In genomic region chr10:127333152-127333551, GRCm38 (mm10) we compare ENCODE assay signal across 13 mouse cellular contexts. TPM values are rescaled to one million over a fixed set of nuclear protein-coding genes. Genes with fewer than 3 reads are reported as not detected.
DNase-seq lines count a peak whose midpoint lies in the region; ATAC-seq and TF ChIP-seq lines count a peak whose summit lies in the region.
"Had no signal": no experiment of that assay in that cellular context is flagged by ENCODE, and none has a peak within 500 bp of the region (broad histone marks: within the 10 kb centered on the region; RNA-seq: fewer than 3 reads in every experiment).

No protein-coding gene starts in this region.

- H3K4me2 ChIP-seq in hindbrain, postnatal 0 days (ENCODE audit: low read depth, low read length), result no peak overlapping the region
- no peak overlapping the region for H3K4me2 ChIP-seq in hindbrain, embryonic 14.5 days (replicated peaks)
- H3K4me2 ChIP-seq in CH12.LX (ENCODE audit: insufficient read depth, low read depth, poor library complexity, severe bottlenecking), result no peak overlapping the region
- H3K4me2 ChIP-seq in liver, embryonic 11.5 days, result no peak overlapping the region

- 0 out of 2 replicates have a peak, but pooled peaks cover 5% of the 10 kb centered on the region for H3K27me3 ChIP-seq in hindbrain, postnatal 0 days (ENCODE audit: insufficient read depth, low read length)
- peaks cover 22% of the 10 kb centered on the region for H3K27me3 ChIP-seq in hindbrain, embryonic 14.5 days (ENCODE audit: control insufficient read depth, insufficient read depth, low read length)
- peaks cover 2% of the 10 kb centered on the region for H3K27me3 ChIP-seq in CH12.LX (replicated peaks)
- H3K27me3 ChIP-seq in liver, embryonic 11.5 days (replicated peaks; ENCODE audit: control insufficient read depth, insufficient read depth, low read length), result peaks cover 11% of the 10 kb centered on the region; the same call in 1 of the 2 replicates

- no peaks in the 10 kb centered on the region for H3K4me1 ChIP-seq in hindbrain, postnatal 0 days (ENCODE audit: insufficient read depth, low read length)
- H3K4me1 ChIP-seq in hindbrain, embryonic 14.5 days (replicated peaks; ENCODE audit: control insufficient read depth, insufficient read depth, low read length), result no peaks in the 10 kb centered on the region
- H3K4me1 ChIP-seq in CH12.LX (ENCODE audit: control insufficient read depth in 1 of 2, insufficient read depth in 2 of 2), result peaks cover 0 to 5% of the 10 kb centered on the region in 2 experiments; a peak in 1 of 4 replicates
- H3K4me1 ChIP-seq in liver, embryonic 11.5 days (replicated peaks; ENCODE audit: control insufficient read depth, insufficient read depth, low read length), result 0 out of 2 replicates have a peak, but pooled peaks cover 3% of the 10 kb centered on the region

- no peak for ATAC-seq in hindbrain, postnatal 0 days
- ATAC-seq in hindbrain, embryonic 14.5 days (ENCODE audit: low FRiP score), result no peak
- ATAC-seq in liver, embryonic 11.5 days (replicated peaks; ENCODE audit: low FRiP score), result peak; percentile 11; the same call in 1 of the 2 replicates
- ATAC-seq: Patski had no signal

- no peaks in the 10 kb centered on the region for H3K79me2 ChIP-seq in CH12.LX (replicated peaks; ENCODE audit: control insufficient read depth, extremely low read depth, insufficient read depth, poor library complexity, severe bottlenecking)

- TF ChIP-seq CTCF in hindbrain, postnatal 0 days (IDR thresholded peaks at IDR 0.05; ENCODE audit: low read depth), result peak; percentile 43; the same call in 1 of the 2 replicates
- TF ChIP-seq CTCF in CH12.LX (conservative IDR thresholded peaks at IDR 0.05 in 1 of 2, IDR thresholded peaks at IDR 0.05 in 1 of 2; ENCODE audit: low read depth in 2 of 2, low read length in 2 of 2), result peak; percentile 23 to 69; a peak in 2 of 4 replicates

- H3K27ac ChIP-seq in hindbrain, postnatal 0 days, result no peak overlapping the region
- H3K27ac ChIP-seq in hindbrain, embryonic 14.5 days, result no peak overlapping the region
- no peak overlapping the region for H3K27ac ChIP-seq in CH12.LX (ENCODE audit: insufficient read depth, low read depth)
- no peak overlapping the region for H3K27ac ChIP-seq in liver, embryonic 11.5 days (ENCODE audit: low read depth, low read length)

- no peak for DNase-seq in hindbrain, postnatal 0 days (ENCODE audit: low spot score)
- DNase-seq in hindbrain, embryonic 14.5 days (ENCODE audit: low spot score), result no peak
- peak; percentile 35 for DNase-seq in 3T3-L1 (ENCODE audit: low read depth, low spot score)
- DNase-seq in CH12.LX (ENCODE audit: extremely low read depth), result no peak
- no peak for DNase-seq in liver, embryonic 11.5 days (ENCODE audit: low spot score)
- no peak for DNase-seq in urinary bladder, postnatal 25 days (ENCODE audit: low spot score)
- no peak for DNase-seq in lung, postnatal 10 days
- no peak for DNase-seq in gastrocnemius, postnatal 14 days
- DNase-seq: kidney, adult 11 months had no signal

- dilution Hi-C loops in CH12.LX (cut with MboI; ENCODE audit: extremely low pct_ligation_motif_present, extremely low pct_unique_long_range_greater_than_20kb, low sequenced_read_pairs), result no loop called here

- intact Hi-C loops in gastrocnemius, postnatal 14 days (cut with DNase I; ENCODE audit: low total_unique reads), result no loop called here

- no peak for TF ChIP-seq EP300 in CH12.LX (IDR thresholded peaks at IDR 0.05; ENCODE audit: low read length)

- H3K36me3 ChIP-seq in hindbrain, postnatal 0 days (ENCODE audit: insufficient read depth, low read length), result no peaks in the 10 kb centered on the region
- no peaks in the 10 kb centered on the region for H3K36me3 ChIP-seq in hindbrain, embryonic 14.5 days (replicated peaks; ENCODE audit: control insufficient read depth, insufficient read depth)
- peaks cover 16 to 43% of the 10 kb centered on the region in 2 experiments for H3K36me3 ChIP-seq in CH12.LX (replicated peaks in 1 of 2; ENCODE audit: control insufficient read depth in 1 of 2, insufficient read depth in 1 of 2, low read length in 1 of 2)
- peaks cover 5% of the 10 kb centered on the region; the same call in 1 of the 2 replicates for H3K36me3 ChIP-seq in liver, embryonic 11.5 days (ENCODE audit: control insufficient read depth, insufficient read depth, low read length)

- peak; percentile 48 for TF ChIP-seq RAD21 in CH12.LX (IDR thresholded peaks at IDR 0.05; ENCODE audit: low read depth, low read length)

- no peak for TF ChIP-seq POLR2A in CH12.LX (IDR thresholded peaks at IDR 0.05; ENCODE audit: low read depth, low read length)

- in situ Hi-C loops in CH12.LX (cut with MboI; ENCODE audit: low pct_ligation_motif_present, low pct_unique_long_range_greater_than_20kb, low sequenced_read_pairs), result no loop called here

- 69% methylated on average over 5 of the region's 5 CpGs for WGBS in hindbrain, postnatal 0 days
- WGBS in hindbrain, embryonic 14.5 days, result 72% methylated on average over 5 of the region's 5 CpGs
- 51% methylated on average over 5 of the region's 5 CpGs for WGBS in liver, embryonic 11.5 days

- no peak overlapping the region for H3K4me3 ChIP-seq in hindbrain, postnatal 0 days (ENCODE audit: low read length)
- H3K4me3 ChIP-seq in hindbrain, embryonic 14.5 days (replicated peaks; ENCODE audit: low read length), result no peak overlapping the region
- no peak overlapping the region for H3K4me3 ChIP-seq in CH12.LX (replicated peaks in 1 of 3; ENCODE audit: low read depth in 2 of 3, low read length in 2 of 3, poor library complexity in 1 of 3)
- no peak overlapping the region; the same call in 1 of the 2 replicates for H3K4me3 ChIP-seq in liver, embryonic 11.5 days (ENCODE audit: low read depth, low read length)

- no peak overlapping the region for H3K9ac ChIP-seq in hindbrain, postnatal 0 days (replicated peaks; ENCODE audit: low read length)
- H3K9ac ChIP-seq in hindbrain, embryonic 14.5 days, result no peak overlapping the region
- H3K9ac ChIP-seq in CH12.LX (ENCODE audit: insufficient read depth, low read depth), result no peak overlapping the region
- no peak overlapping the region for H3K9ac ChIP-seq in liver, embryonic 11.5 days (ENCODE audit: low read depth, low read length)

- H3K9me3 ChIP-seq in hindbrain, postnatal 0 days (ENCODE audit: low read length), result no peaks in the 10 kb centered on the region
- no peaks in the 10 kb centered on the region for H3K9me3 ChIP-seq in hindbrain, embryonic 14.5 days (ENCODE audit: control insufficient read depth, low read length)
- no peaks in the 10 kb centered on the region for H3K9me3 ChIP-seq in CH12.LX (replicated peaks; ENCODE audit: low read length)
- no peaks in the 10 kb centered on the region for H3K9me3 ChIP-seq in liver, embryonic 11.5 days (ENCODE audit: control insufficient read depth, low read length)

TF ChIP-seq in CH12.LX, 34 proteins besides CTCF, POLR2A, EP300 and RAD21 (continues in another document):
- TF ChIP-seq SMC3 (IDR thresholded peaks at IDR 0.05; ENCODE audit: low read depth, low read length), result peak; percentile 13; the same call in 1 of the 2 replicates

RNA-seq across cellular contexts. Expression of gene Gli1, which starts 8.6 kb away (rescaled TPM):
- 10.9 and 13.0 TPM in 2 replicates for total RNA-seq in hindbrain, postnatal 0 days (2014; rRNA removed)
- polyA plus RNA-seq in hindbrain, postnatal 0 days (2015; fragmentation: Nextera tagmentation; extraction: Ambion mirVana), result 2.7 TPM in 2 replicates
- 1.3 and 1.6 TPM in 2 replicates for polyA plus RNA-seq in hindbrain, embryonic 14.5 days (2014; fragmentation: Nextera tagmentation; extraction: Ambion mirVana)
- 0.13 and 0.42 TPM in 2 replicates for total RNA-seq in CH12.LX (2012; rRNA removed)
- not detected in 2 replicates for total RNA-seq in CH12.LX (2014; rRNA removed)
- polyA plus RNA-seq in CH12.LX (2012; ENCODE audit: insufficient read length, low read depth), result 0.10 and 0.14 TPM in 2 replicates
- polyA plus RNA-seq in liver, embryonic 11.5 days (2014; fragmentation: Nextera tagmentation; extraction: Ambion mirVana), result 2.1 and 2.2 TPM in 2 replicates
- total RNA-seq in gastrocnemius, postnatal 14 days (2021), result 1 to 10 TPM; 2.3 to 2.7 TPM

RNA-seq across cellular contexts. Expression of gene Arhgap9, which starts 11.4 kb away (rescaled TPM):
- total RNA-seq in hindbrain, postnatal 0 days (2014; rRNA removed), result 1.0 and 1.5 TPM in 2 replicates
- 1.2 and 1.3 TPM in 2 replicates for polyA plus RNA-seq in hindbrain, postnatal 0 days (2015; fragmentation: Nextera tagmentation; extraction: Ambion mirVana)
- polyA plus RNA-seq in hindbrain, embryonic 14.5 days (2014; fragmentation: Nextera tagmentation; extraction: Ambion mirVana), result 0.88 and 1.1 TPM in 2 replicates
- total RNA-seq in CH12.LX (2012; rRNA removed) (32.5 and 33.7 TPM in 2 replicates), CH12.LX (2014; rRNA removed) (32.4 and 34.0 TPM in 2 replicates)
- polyA plus RNA-seq in CH12.LX (2012; ENCODE audit: insufficient read length, low read depth), result 42.4 and 44.7 TPM in 2 replicates
- 22.0 and 24.4 TPM in 2 replicates for polyA plus RNA-seq in liver, embryonic 11.5 days (2014; fragmentation: Nextera tagmentation; extraction: Ambion mirVana)
- 1 to 10 TPM; 1.3 to 2.1 TPM for total RNA-seq in gastrocnemius, postnatal 14 days (2021)
- polyA plus RNA-seq: Patski had no signal

RNA-seq across cellular contexts. Expression of gene Inhbe, which starts 21.1 kb away (rescaled TPM):
- total RNA-seq in hindbrain, postnatal 0 days (2014; rRNA removed), result not detected in 2 replicates
- polyA plus RNA-seq in hindbrain, postnatal 0 days (2015; fragmentation: Nextera tagmentation; extraction: Ambion mirVana), result not detected in 2 replicates
- 0.04 TPM in 1 of 2 replicates, not detected in the other for polyA plus RNA-seq in hindbrain, embryonic 14.5 days (2014; fragmentation: Nextera tagmentation; extraction: Ambion mirVana)
- total RNA-seq in CH12.LX (2012; rRNA removed) (1.3 and 2.6 TPM in 2 replicates), CH12.LX (2014; rRNA removed) (0.85 and 0.89 TPM in 2 replicates)
- 0.65 and 0.83 TPM in 2 replicates for polyA plus RNA-seq in CH12.LX (2012; ENCODE audit: insufficient read length, low read depth)
- polyA plus RNA-seq in liver, embryonic 11.5 days (2014; fragmentation: Nextera tagmentation; extraction: Ambion mirVana), result 0.04 and 0.09 TPM in 2 replicates
- not detected for total RNA-seq in gastrocnemius, postnatal 14 days (2021)
- polyA plus RNA-seq: embryonic facial prominence, embryonic 14.5 days; heart, embryonic 14.5 days; stomach, embryonic 14.5 days had no signal

RNA-seq across cellular contexts. Expression of gene Mars, which starts 21.6 kb away (rescaled TPM):
- total RNA-seq in hindbrain, postnatal 0 days (2014; rRNA removed), result 74.4 and 90.4 TPM in 2 replicates
- polyA plus RNA-seq in hindbrain, postnatal 0 days (2015; fragmentation: Nextera tagmentation; extraction: Ambion mirVana), result 104 TPM in 2 replicates
- 113 and 124 TPM in 2 replicates for polyA plus RNA-seq in hindbrain, embryonic 14.5 days (2014; fragmentation: Nextera tagmentation; extraction: Ambion mirVana)
- 224 and 234 TPM in 2 replicates for total RNA-seq in CH12.LX (2012; rRNA removed)
- 110 and 143 TPM in 2 replicates for total RNA-seq in CH12.LX (2014; rRNA removed)
- polyA plus RNA-seq in CH12.LX (2012; ENCODE audit: insufficient read length, low read depth), result 161 and 177 TPM in 2 replicates
- 249 and 257 TPM in 2 replicates for polyA plus RNA-seq in liver, embryonic 11.5 days (2014; fragmentation: Nextera tagmentation; extraction: Ambion mirVana)
- 10 to 100 TPM; 50.3 to 56.0 TPM for total RNA-seq in gastrocnemius, postnatal 14 days (2021)

RNA-seq across cellular contexts. Expression of gene Inhbc, which starts 37.1 kb away (rescaled TPM):
- total RNA-seq in hindbrain, postnatal 0 days (2014; rRNA removed), result not detected in 2 replicates
- not detected in 2 replicates for polyA plus RNA-seq in hindbrain, postnatal 0 days (2015; fragmentation: Nextera tagmentation; extraction: Ambion mirVana)
- not detected in 2 replicates for polyA plus RNA-seq in hindbrain, embryonic 14.5 days (2014; fragmentation: Nextera tagmentation; extraction: Ambion mirVana)
- total RNA-seq in CH12.LX (2012; rRNA removed), result 0.08 and 0.38 TPM in 2 replicates
- total RNA-seq in CH12.LX (2014; rRNA removed), result not detected in 2 replicates
- polyA plus RNA-seq in CH12.LX (2012; ENCODE audit: insufficient read length, low read depth), result 0.20 TPM in 1 of 2 replicates, not detected in the other
- 1.1 and 1.4 TPM in 2 replicates for polyA plus RNA-seq in liver, embryonic 11.5 days (2014; fragmentation: Nextera tagmentation; extraction: Ambion mirVana)
- total RNA-seq in gastrocnemius, postnatal 14 days (2021), result not detected
- polyA plus RNA-seq: embryonic facial prominence, embryonic 14.5 days; heart, embryonic 14.5 days; Patski had no signal
